Mouse (Mus musculus): ENCODE data around the gene Slc26a10.
A peak's percentile ranks its signal among the peaks of the same experiment; 100 is the strongest.
"Not testable (repeated sequence)": the region's sequence is repeated elsewhere in the genome, so short reads cannot be mapped to it uniquely, and the experiment has no call there.

Slc26a10 gene

DNA sequence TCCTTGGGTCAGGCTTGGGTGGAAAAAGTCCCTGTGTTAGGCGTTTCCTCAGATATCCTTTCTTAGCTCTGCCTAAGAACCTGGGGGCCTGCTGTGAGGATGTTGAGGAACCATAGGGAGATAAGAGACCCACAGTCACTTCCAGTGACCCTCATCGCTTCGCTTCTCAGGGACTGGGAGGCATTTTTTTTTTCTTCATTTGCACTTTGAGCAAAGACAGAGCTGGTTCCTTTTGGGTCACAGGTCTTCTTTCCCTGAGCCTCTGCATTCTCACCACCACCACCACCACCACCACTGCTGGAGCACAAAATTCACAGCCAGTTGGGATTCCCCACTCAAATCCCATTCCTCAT is 226 bp upstream of the Slc26a10 start:
- DNase-seq, result no peak

DNA sequence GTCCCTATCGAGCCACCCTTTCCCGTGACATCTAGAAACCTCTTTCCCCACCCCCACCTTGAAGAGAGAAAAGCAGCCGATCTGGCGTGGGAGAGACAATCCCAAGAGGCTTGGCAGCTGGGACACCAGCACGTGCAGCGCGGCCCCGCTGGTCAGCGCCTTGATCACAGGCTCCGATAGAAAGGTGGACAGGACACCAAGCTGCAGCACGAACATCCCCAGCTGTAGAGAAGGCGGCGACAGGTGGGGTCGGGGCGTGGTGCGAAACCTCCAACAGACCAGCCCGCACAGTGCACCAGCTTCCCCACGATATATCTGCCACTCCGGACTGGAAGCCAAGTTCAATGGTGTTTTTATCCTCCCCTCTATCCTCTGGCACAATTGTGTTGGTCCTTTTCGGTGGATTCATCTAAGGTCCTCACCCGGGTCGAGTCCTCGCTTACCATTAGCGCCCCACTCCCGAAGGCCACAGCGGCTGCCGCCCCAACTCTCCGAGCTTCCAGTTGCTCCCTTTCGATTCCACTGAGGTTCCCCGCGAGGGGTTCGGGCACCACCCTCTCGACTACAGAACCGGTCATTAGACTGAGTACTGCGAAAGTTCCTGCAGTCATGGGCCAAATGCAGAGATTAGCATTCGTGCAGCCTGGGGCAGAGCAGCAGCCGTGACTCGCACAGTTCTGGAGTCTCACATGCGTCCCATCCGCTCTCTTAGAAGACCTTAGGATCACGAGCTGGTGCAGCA is 2.0 kb downstream of the Slc26a10 start:
- DNase-seq, result peak; percentile 3

DNA sequence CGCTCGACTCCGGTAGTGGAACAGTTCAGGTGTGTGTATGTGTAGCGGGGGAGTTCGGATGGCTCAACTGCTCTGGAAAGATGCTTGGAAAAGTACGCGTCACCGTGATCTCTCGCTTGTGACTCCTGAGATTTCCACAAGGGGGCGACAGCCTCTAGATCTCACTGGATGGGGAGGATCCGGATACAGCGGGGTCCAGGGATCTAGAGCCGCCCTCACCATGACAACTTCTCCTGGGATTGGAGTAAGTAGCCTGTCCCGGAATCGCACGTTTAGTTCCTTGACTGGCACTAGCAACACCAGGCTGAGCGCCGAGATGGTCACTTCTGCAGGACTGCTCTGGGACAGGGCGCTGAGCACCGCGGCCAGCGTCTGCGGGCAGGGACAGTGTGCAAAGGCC is 2.7 kb downstream of the Slc26a10 start:
- DNase-seq, result peak; percentile 73

DNA sequence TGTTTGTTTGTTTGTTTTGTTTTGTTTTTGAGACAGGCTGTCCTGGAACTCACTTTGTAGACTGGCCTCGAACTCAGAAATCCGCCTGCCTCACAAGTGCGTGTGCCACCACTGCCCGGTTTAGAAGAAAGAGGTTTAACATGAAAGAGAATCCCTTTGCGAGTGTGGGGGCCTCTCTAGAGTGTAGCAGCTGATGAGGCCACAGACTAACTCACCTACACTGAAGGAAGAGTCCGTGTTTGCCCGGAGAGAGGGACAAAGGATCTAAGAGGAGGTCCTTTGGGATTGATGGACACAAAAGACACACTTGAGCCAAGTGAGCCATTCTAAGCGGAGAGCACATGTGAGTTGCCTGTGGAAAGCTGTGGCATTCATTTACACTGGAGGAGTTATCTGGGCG is 3.2 kb downstream of the Slc26a10 start:
- DNase-seq, result no peak

DNA sequence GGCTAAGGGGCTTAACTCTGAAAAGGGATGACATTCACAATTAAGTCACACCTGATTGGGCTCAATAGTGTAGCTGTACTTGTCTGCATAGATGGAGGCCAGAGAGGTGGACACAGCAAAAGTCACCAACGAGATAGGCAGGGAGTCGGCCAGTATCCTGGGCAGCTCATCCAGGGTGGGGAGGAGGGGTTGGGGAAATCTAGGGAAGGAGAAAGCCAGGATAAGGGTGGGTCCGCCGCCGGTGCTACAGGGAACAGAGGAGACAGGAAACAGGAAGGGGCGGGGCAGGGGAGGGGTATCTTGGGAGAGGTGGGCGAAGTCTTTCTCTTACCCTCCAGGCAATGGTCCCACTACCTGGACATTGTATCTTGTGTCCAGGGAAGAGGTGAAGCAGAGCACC is 3.7 kb downstream of the Slc26a10 start:
- DNase-seq, result no peak

DNA sequence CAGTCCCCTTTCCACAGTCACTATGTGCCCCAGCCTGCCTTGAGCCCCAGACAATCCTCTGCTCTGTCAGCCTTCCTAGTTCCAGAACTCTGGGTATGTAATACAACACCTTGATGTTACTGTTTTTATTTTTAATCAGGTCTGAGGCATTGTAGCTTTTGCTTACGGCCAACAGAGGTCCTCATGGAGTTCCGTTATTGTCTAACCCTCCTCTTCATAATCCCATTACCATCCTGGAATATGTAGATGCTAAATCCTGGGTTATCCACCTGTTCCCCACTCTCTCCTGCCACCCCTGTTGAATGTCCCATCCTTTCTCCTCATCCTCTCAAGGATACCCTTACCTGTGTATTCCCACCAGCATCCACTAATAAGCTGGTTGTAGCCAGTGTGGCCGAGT is 4.2 kb downstream of the Slc26a10 start:
- DNase-seq, result no peak

DNA sequence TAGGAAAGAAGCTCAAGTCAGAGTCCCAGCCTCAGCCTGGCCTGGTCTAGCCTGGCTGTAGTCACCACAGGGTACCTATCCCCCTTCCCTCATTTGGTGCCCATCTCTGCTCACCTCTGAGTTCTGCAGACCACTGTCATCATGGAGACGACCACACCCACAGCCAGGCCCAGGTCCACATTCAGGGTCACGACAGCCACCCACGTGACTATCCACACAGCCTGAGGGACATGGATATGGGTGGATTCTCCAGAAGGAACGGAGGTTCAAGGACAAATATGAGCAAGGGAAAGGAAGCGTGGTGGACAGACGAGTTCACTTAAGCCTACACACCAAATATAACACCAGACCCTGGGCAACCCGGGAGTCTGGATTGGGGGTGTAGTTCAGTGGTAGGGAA is 6.3 kb downstream of the Slc26a10 start:
- no peak for DNase-seq

DNA sequence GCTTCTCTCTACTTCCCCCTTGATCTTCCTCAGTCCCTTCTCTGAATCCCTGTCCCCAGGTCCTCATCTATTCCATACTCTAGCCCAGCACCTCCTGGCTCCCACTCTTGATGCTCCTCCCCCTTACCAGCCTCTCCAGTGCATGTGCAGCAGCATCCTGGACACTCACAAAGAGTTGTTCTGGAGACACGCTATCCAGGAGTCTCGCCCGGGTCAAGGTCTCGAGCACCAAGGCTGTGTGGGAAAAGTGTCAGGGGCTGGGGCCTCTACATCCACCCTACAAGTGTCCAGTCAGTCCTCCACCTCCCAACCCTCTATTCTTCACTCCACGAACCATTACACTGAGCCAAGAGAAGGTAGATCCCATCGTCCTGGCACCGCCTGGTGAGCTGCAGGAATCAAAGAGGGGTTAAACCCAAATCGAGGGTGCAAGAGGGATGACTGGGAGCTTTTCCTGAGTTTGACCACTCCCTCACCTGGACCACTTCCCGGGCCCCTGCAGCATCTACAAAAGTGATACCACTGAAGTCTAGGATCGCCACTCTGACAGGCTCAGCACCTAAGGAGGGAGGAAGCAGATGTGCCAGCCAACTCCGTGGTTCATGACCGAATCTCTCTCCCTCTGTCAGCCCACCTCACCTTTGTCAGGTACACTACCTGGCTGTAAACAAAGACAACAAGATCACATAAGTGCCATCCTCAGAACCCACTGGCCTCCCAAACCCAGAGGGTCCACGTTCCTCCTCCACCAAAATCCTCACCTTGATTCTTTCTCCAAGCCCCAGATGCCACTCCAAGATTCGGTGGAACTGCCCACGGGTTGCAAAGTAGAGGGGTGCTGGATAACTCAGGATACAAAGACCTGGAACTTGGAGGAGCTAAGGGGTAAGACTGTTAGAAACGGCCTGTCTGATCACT is 7.0 kb downstream of the Slc26a10 start:
- no peak for DNase-seq

DNA sequence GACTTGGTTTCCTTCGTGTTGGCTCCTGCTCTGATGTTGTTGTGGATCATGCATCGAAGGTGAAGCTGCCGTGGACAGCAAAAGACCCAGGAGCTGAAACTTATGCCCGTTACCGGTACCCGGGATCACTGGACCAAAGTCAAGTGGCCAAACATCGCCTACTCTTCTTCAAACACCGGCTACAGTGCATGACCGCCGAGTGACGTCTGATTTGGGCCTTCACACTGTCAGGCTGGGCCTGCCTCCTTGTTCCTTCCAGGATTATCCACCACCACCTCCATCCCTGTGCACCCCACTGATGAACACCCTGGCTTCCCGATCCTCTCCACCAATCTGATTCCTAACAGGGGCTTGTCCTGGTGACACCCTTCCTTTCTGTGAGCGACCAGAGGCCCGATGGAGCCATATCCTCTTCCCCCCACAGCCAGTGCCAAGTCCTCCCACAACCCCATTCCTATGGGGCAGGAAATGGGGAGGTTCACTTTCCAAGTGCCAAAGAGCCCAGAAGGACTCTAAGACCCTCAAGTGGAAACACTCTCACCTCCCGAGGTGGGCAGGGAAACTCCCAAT is 8.7 kb downstream of the Slc26a10 start:
- DNase-seq, result no peak

DNA sequence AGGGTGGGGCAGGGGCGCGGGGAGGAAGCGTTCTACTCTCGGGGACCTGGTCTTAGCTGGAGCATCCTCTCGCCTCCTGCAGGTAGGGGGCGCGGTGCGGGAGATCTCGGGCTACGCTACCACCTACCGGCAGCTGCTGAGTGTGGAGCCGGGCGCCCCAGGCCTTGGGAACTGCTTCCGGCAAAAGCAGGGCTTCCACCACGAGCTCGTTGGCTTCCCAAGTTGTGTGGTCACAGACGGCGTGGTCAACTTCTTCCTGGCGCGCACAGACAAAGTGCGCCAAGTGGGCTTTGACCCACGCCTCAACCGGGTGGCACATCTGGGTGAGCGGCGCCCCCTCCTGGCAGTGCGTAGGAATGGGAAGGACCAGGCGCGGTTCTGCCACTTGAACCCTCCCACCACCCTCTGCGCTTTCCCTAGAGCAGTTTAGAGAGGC is 9.6 kb downstream of the Slc26a10 start:
- DNase-seq, result peak; percentile 67

DNA sequence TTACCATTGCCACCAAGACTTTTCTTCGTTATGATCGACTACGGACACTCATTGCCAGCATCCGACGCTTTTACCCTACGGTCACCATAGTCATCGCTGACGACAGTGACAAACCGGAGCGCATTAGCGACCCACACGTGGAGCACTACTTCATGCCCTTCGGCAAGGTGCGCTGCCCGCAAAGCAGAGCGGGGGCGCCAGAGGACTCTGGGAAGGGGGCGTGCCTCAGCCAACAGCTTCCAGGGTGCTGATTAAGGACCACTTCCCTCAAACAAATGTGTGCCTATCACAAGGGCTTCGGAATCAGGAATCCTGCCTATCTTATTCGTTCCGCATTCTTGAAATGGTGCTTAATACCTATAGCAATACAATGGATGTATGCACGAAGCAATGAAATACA is 10.4 kb downstream of the Slc26a10 start:
- DNase-seq, result no peak

DNA sequence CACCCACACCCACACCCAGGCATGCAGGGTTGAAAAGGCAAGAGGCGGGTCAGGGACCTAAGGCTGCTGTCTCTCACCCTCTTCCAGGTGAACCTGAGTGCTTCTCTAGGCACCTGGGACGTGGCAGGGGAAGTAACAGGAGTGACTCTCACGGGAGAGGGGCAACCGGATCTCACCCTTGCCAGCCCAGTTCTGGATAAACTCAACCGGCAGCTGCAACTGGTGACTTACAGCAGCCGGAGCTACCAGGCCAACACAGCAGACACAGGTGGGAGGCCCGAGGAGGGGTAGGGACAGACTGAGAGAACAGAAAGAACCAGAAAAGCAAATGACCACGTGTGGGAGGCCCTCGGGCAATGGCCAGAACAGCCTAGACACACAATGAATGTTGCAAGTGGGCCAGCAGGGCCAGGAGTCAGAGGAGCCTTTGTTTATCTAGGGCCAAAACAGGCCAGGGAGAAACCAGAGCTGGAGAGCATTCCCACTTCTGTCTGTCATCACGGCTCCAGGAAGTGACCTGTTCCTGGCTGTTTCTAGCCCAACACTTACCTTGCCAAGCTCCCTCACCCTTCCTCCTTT is 12.7 kb downstream of the Slc26a10 start:
- no peak for DNase-seq

DNA sequence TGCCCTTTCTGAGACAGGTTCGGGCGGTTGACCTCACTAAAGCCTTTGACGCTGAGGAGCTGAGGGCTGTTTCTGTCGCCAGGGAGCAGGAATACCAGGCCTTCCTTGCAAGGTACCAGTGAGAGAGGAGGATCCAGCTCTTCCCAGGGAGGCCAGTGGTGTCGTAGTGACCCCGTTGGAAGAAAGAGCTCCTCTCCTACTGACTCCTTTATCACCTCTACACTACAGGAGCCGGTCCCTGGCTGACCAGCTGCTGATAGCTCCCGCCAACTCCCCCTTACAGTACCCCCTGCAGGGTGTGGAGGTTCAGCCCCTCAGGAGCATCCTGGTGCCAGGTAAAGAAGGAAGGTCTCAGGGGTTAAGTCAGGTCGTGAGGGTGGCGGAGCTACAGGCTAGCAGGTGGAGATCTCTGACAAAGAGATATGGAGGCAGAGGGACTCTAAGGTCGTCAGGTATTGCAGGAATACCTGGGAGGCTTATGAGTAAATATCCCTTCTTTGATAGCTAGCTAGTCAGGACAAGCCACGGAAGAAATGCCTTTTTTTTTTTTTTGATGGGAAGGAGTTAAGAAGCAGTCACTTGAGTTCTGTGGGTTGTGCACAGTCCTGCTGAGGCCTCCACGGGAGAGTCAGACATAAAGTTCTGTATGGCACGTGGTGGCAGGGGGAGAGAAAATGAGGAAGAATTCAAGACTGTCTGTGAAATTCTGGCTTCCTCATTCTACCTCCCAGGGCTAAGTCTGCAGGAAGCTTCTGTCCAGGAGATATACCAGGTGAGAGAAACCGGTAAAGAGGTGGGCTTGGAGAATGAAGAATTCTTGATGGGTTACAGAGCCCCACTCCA is 13.5 kb downstream of the Slc26a10 start:
- no peak for DNase-seq

DNA sequence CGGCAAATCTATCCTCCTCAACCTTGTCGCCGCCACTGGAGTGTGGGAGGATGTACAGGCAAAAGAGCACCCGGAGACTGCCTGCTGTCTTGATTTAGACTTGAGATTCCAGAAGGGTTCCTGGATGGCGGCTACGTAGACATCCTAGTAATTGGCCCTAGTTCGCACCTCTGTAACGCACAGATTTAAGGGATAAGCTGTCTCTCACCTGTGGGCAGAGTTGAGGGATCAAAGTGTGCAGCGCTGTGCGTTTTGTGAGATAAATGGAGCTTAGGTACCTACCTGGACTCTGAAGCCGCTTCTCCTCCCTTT is 14.1 kb downstream of the Slc26a10 start:
- no peak for DNase-seq

DNA sequence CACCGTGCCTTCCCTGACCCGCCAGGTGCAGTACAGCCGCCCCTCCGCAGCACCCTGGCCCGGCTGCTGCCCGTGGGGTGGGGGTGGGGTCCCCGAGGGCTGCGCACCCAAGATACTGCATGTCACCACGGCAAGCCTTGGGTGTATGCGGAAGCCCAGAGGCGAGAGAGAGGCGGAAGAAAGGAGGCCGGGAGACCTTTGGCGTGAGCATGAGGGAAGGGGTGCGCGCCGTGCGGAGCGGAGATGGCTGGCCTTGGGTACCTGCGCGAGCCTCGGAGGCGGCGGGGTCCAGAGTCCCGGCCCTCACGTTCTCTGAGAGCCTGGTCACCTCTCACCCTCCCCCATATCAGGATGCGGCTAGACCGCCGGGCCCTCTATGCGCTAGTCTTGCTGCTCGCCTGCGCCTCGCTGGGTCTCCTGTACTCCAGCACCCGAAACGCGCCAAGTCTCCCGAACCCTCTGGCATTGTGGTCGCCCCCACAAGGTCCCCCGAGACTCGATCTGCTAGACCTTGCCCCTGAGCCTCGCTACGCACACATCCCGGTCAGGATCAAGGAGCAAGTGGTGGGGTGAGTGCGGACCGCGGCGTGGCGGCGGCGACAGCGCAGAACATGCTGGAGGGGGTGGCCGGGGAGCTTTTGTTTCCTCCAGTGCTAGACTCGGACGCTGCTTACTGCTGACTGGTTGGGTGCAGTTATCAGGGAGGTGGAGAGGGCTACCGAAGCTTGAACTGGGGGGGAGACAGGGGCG is 14.6 kb downstream of the Slc26a10 start:
- peak; percentile 69 for DNase-seq

DNA sequence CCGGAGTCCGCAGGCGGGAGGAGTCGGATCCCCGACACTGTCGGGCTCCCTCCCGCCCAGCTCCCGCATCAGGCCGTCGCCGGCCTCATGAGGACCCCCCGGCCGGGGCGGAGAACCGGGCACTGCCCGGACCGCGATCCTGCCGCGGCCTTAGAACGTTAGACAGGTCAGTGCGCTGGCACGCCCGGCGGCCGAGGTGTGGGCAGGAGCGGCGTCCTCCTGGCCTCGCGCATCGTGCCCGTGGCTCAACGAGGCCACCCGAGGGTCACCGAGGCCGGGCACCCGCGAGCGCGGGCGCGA is 15.1 kb downstream of the Slc26a10 start:
- no peak for DNase-seq

DNA sequence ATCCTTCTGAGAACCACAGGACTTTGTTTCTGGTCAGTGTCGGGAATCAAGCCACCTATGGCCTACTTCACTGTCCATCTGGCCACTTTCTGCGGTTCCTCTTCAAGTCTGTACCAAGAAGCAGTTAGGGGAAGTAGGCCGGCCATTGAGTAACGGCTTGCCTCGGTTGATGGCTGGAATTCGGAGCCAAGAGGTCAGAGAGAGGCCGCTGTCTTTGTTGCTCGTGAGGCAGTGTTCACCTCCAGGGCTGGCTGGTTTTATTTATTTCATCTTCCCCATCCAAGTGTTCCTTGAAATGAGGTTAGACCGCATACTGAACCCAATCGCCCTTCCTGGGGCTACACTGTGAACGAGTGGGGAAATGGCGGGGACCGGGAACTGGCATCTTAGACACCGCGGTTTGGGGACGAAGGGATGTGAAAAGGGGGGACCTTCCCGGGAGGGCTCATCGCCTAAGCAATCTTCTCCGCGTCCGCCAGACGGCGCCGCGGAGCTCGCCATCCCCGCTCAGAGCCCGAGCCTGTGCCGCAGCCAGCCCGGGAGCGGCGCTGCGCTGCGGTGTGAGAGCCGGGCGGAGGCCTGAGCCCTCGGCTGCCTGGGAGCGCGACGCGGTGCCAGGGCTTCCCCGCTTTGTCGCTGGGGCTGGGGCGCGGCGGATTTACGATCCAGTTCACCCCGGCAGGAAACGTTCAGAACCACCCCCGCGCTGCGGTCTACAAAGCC is 15.7 kb downstream of the Slc26a10 start, which contains the start of gene B4galnt1:
Gene B4galnt1, plus strand, starts transcription at position 595 of the 723 bp plus-strand sequence.
- peak; percentile 87 for DNase-seq

DNA sequence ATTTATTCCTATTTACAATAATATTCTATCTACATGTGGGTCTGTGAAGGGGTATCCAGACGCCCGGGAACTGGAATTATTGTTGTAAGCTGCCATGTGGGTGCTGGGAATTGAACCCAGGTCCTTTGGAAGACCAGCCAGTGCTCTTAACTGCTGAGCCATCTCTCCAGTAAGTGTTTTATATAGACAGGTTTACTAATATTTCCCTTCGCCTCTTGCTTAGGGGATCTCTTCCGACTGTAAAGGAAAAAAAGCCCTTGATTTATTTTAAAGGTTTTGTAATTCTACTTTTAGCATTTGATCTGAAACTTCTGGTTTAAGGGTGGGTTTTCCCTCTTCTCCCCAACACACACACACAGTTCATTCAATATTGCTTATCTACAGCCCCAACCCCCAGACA is 16.3 kb downstream of the Slc26a10 start:
- no peak for DNase-seq

DNA sequence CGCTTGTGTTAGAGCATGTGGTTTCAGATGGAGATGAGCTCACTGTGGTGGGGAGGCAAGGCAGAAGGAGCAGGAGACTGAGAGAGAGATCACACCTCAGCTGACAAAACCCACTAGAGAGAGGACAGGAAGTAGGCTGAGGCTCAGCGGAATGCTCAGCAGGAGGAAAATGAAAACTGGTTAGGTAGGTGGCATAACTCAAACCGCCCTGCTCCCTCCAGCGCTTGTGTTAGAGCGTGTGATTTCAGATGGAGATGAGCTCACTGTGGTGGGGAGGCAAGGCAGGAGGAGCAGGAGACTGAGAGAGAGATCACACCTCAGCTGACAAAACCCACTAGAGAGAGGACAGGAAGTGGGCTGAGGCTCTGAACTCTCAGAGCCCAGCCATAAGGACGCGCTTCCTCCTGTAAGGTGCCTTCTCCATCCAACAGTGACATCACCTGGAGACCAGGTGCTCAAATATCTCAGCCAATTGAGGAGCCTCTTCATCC is 17.6 kb downstream of the Slc26a10 start:
- DNase-seq, result not testable (repeated sequence)

DNA sequence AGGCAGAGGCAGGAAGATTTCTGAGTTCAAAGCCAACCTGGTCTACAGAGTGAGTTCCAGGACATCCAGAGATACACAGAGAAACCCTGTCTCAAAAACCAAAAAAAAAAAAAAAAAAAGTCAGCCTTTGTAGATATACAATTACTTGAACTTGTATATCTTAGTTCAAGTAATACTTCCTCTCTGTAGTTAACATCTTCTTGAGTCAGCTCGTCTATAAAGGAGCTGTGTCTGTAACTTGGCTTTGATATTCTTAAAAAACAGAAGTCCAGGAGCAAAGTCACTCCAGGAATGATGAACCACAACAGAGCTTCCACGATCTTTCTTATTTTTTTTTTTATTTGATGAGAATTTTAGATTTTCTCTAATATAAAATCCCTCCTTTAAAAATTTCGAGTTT is 19.7 kb downstream of the Slc26a10 start:
- DNase-seq, result no peak

DNA sequence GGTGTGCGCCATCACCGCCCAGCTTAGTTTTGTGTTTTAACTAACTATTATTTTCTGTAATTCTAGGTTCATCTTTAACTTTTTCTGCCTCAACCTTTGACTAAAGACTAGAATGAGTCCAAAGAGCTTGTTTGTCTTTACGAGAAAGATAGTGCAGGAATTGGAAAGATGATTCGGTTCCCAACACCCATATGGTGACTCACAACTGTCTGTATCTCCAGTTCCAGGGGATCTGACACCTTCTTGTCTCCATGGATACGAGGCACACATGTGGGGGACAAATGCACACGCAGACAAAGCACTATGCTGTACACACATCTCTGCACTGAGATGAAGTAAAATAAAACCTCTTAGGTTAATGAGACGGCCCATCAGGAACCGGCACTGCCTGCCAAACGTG is 20.4 kb downstream of the Slc26a10 start:
- no peak for DNase-seq

Measured in right cerebral cortex, postnatal 25 days (tissue).